Mouse (Mus musculus): ENCODE results near the gene Cgas. TPM values are rescaled to one million over a fixed set of nuclear protein-coding genes. Genes with fewer than 3 reads are reported as not detected.
A peak's percentile ranks its signal among the peaks of the same experiment; 100 is the strongest.

Cgas gene
- polyA plus RNA-seq, 1 experiment from 2014 or later = 2.5 TPM

GRCm38 (mm10) chr9:78428185-78428584 lies 14.9 kb downstream of the Cgas start:
- Histone ChIP-seq H3K27ac (replicated peaks) (no peak overlapping the region), H3K9me3 (replicated peaks) (no peaks in the 10 kb centered on the region), H3K27me3 (no peaks in the 10 kb centered on the region), H3K4me2 (replicated peaks) (no peak overlapping the region), H3K36me3 (no peaks in the 10 kb centered on the region), H3K9ac (no peak overlapping the region), H3K4me1 (no peaks in the 10 kb centered on the region), H3K4me3 (replicated peaks) (no peak overlapping the region)
- no peak for ATAC-seq (ENCODE audit: insufficient number of reproducible peaks, low FRiP score, low TSS enrichment, low read depth)
- WGBS = 69% methylated on average over 6 of the region's 6 CpGs

- H3K4me3 ChIP-seq (replicated peaks) = peak overlapping the region; percentile 36
- no peak overlapping the region for H3K27ac ChIP-seq (replicated peaks)
- H3K9me3 ChIP-seq (replicated peaks) = no peaks in the 10 kb centered on the region
- H3K27me3 ChIP-seq = no peaks in the 10 kb centered on the region
- 31% methylated on average over 27 of the region's 27 CpGs for whole genome bisulfite sequencing
- no peak overlapping the region for H3K9ac ChIP-seq
- no peaks in the 10 kb centered on the region for H3K4me1 ChIP-seq
- ATAC-seq (ENCODE audit: insufficient number of reproducible peaks, low FRiP score, low TSS enrichment, low read depth) = no peak
- no peaks in the 10 kb centered on the region for H3K36me3 ChIP-seq
- H3K4me2 ChIP-seq (replicated peaks) = peak overlapping the region; percentile 57
Observed at GRCm38 (mm10) chr9:78427362-78427781, 15.7 kb downstream of the Cgas start.

GRCm38 (mm10) chr9:78401596-78401995 lies 41.4 kb downstream of the Cgas start:
- ATAC-seq (ENCODE audit: insufficient number of reproducible peaks, low FRiP score, low TSS enrichment, low read depth) = no peak
- H3K4me3 ChIP-seq (replicated peaks) = no peak overlapping the region
- H3K4me1 ChIP-seq = no peaks in the 10 kb centered on the region
- no peak overlapping the region for H3K4me2 ChIP-seq (replicated peaks)
- WGBS = 84% methylated on average over 7 of the region's 7 CpGs
- peaks cover 19% of the 10 kb centered on the region for H3K27me3 ChIP-seq
- no peak overlapping the region for H3K27ac ChIP-seq (replicated peaks)
- no peak overlapping the region for H3K9ac ChIP-seq
- no peaks in the 10 kb centered on the region for H3K9me3 ChIP-seq (replicated peaks)
- H3K36me3 ChIP-seq = no peaks in the 10 kb centered on the region

- Histone ChIP-seq H3K9ac (no peak overlapping the region), H3K4me1 (peaks cover 8% of the 10 kb centered on the region), H3K36me3 (no peaks in the 10 kb centered on the region), H3K4me2 (replicated peaks) (no peak overlapping the region), H3K27me3 (peaks cover 29% of the 10 kb centered on the region), H3K4me3 (replicated peaks) (no peak overlapping the region), H3K9me3 (replicated peaks) (no peaks in the 10 kb centered on the region), H3K27ac (replicated peaks) (no peak overlapping the region)
- WGBS = 84% methylated on average over 5 of the region's 5 CpGs
- no peak for ATAC-seq (ENCODE audit: insufficient number of reproducible peaks, low FRiP score, low TSS enrichment, low read depth)
Observed at GRCm38 (mm10) chr9:78400570-78400969, 42.5 kb downstream of the Cgas start.

GRCm38 (mm10) chr9:78396517-78396916 lies 46.5 kb downstream of the Cgas start:
- 56% methylated on average over 9 of the region's 9 CpGs for WGBS
- no peak for ATAC-seq (ENCODE audit: insufficient number of reproducible peaks, low FRiP score, low TSS enrichment, low read depth)
- Histone ChIP-seq H3K9me3 (replicated peaks) (no peaks in the 10 kb centered on the region), H3K27ac (replicated peaks) (no peak overlapping the region), H3K9ac (no peak overlapping the region), H3K36me3 (no peaks in the 10 kb centered on the region), H3K27me3 (peaks cover 67% of the 10 kb centered on the region), H3K4me2 (replicated peaks) (peak overlapping the region; percentile 71; the same call in 1 of the 2 replicates), H3K4me3 (replicated peaks) (peak overlapping the region; percentile 41), H3K4me1 (peaks cover 10% of the 10 kb centered on the region)

GRCm38 (mm10) chr9:78395630-78396351 lies 47.2 kb downstream of the Cgas start, which contains the start of gene Ddx43:
TSS of gene Ddx43 (plus strand) at chr9:78395777.
- ATAC-seq (ENCODE audit: insufficient number of reproducible peaks, low FRiP score, low TSS enrichment, low read depth) = peak; percentile 79; the same call in 1 of the 2 replicates
- Histone ChIP-seq H3K9ac (no peak within 1 kb of the TSS), H3K9me3 (replicated peaks) (no peaks in the 10 kb centered on the region), H3K27me3 (peaks cover 70% of the 10 kb centered on the region), H3K27ac (replicated peaks) (no peak within 1 kb of the TSS), H3K4me1 (peaks cover 10% of the 10 kb centered on the region), H3K4me2 (replicated peaks) (peak within 1 kb of the TSS; percentile 71), H3K4me3 (replicated peaks) (peak within 1 kb of the TSS; percentile 41), H3K36me3 (no peaks in the 10 kb centered on the region)
- WGBS = 3% methylated on average over 91 of the region's 93 CpGs

GRCm38 (mm10) chr9:78395244-78395629 lies 47.8 kb downstream of the Cgas start:
- Histone ChIP-seq H3K27me3 (peaks cover 70% of the 10 kb centered on the region), H3K9me3 (replicated peaks) (no peaks in the 10 kb centered on the region), H3K36me3 (no peaks in the 10 kb centered on the region), H3K4me1 (peaks cover 10% of the 10 kb centered on the region), H3K4me2 (replicated peaks) (peak overlapping the region; percentile 71), H3K4me3 (replicated peaks) (peak overlapping the region; percentile 41), H3K27ac (replicated peaks) (no peak overlapping the region), H3K9ac (no peak overlapping the region)
- ATAC-seq (ENCODE audit: insufficient number of reproducible peaks, low FRiP score, low TSS enrichment, low read depth) = no peak
- 30% methylated on average over 11 of the region's 11 CpGs for WGBS

GRCm38 (mm10) chr9:78394602-78395001 lies 48.4 kb downstream of the Cgas start:
- WGBS = 69% methylated on average over 7 of the region's 7 CpGs
- no peak overlapping the region for H3K4me2 ChIP-seq (replicated peaks)
- H3K9me3 ChIP-seq (replicated peaks) = no peaks in the 10 kb centered on the region
- peaks cover 10% of the 10 kb centered on the region for H3K4me1 ChIP-seq
- ATAC-seq (ENCODE audit: insufficient number of reproducible peaks, low FRiP score, low TSS enrichment, low read depth) = no peak
- H3K27ac ChIP-seq (replicated peaks) = no peak overlapping the region
- H3K27me3 ChIP-seq = peaks cover 70% of the 10 kb centered on the region
- H3K4me3 ChIP-seq (replicated peaks) = no peak overlapping the region
- H3K9ac ChIP-seq = no peak overlapping the region
- no peaks in the 10 kb centered on the region for H3K36me3 ChIP-seq

- ATAC-seq (ENCODE audit: insufficient number of reproducible peaks, low FRiP score, low TSS enrichment, low read depth) = no peak
- H3K4me1 ChIP-seq = peaks cover 10% of the 10 kb centered on the region
- no peak overlapping the region for H3K4me2 ChIP-seq (replicated peaks)
- no peaks in the 10 kb centered on the region for H3K36me3 ChIP-seq
- no peak overlapping the region for H3K4me3 ChIP-seq (replicated peaks)
- no peak overlapping the region for H3K27ac ChIP-seq (replicated peaks)
- no peaks in the 10 kb centered on the region for H3K9me3 ChIP-seq (replicated peaks)
- peaks cover 65% of the 10 kb centered on the region for H3K27me3 ChIP-seq
- 85% methylated on average over 10 of the region's 10 CpGs for WGBS
- no peak overlapping the region for H3K9ac ChIP-seq
Observed at GRCm38 (mm10) chr9:78393741-78394140, 49.3 kb downstream of the Cgas start.

- Histone ChIP-seq H3K4me1 (no peaks in the 10 kb centered on the region), H3K9ac (no peak overlapping the region), H3K27me3 (peaks cover 35% of the 10 kb centered on the region), H3K36me3 (no peaks in the 10 kb centered on the region), H3K4me3 (replicated peaks) (no peak overlapping the region), H3K9me3 (replicated peaks) (no peaks in the 10 kb centered on the region), H3K4me2 (replicated peaks) (no peak overlapping the region), H3K27ac (replicated peaks) (no peak overlapping the region)
- 40% methylated on average over 5 of the region's 5 CpGs for WGBS
- no peak for ATAC-seq (ENCODE audit: insufficient number of reproducible peaks, low FRiP score, low TSS enrichment, low read depth)
Observed at GRCm38 (mm10) chr9:78389981-78390380, 53.1 kb downstream of the Cgas start.

GRCm38 (mm10) chr9:78386947-78387346 lies 56.1 kb downstream of the Cgas start:
- no peaks in the 10 kb centered on the region for H3K4me1 ChIP-seq
- H3K9ac ChIP-seq = no peak overlapping the region
- no peak overlapping the region for H3K27ac ChIP-seq (replicated peaks)
- no peak overlapping the region for H3K4me2 ChIP-seq (replicated peaks)
- H3K27me3 ChIP-seq = peaks cover 7% of the 10 kb centered on the region; the same call in 1 of the 2 replicates
- 88% methylated on average over 7 of the region's 7 CpGs for WGBS
- H3K9me3 ChIP-seq (replicated peaks) = no peaks in the 10 kb centered on the region
- H3K4me3 ChIP-seq (replicated peaks) = no peak overlapping the region
- no peak for ATAC-seq (ENCODE audit: insufficient number of reproducible peaks, low FRiP score, low TSS enrichment, low read depth)
- no peaks in the 10 kb centered on the region for H3K36me3 ChIP-seq

- ATAC-seq (ENCODE audit: insufficient number of reproducible peaks, low FRiP score, low TSS enrichment, low read depth) = no peak
Observed at GRCm38 (mm10) chr9:78385893-78386292, 57.1 kb downstream of the Cgas start.

More at GRCm38 (mm10) chr9:78385893-78386292, 57.1 kb downstream of the Cgas start:
- no peak overlapping the region for H3K9ac ChIP-seq
- no peaks in the 10 kb centered on the region for H3K27me3 ChIP-seq
- H3K4me1 ChIP-seq = no peaks in the 10 kb centered on the region
- no peak overlapping the region for H3K4me2 ChIP-seq (replicated peaks)
- WGBS = 36% methylated on average over 3 of the region's 3 CpGs
- H3K4me3 ChIP-seq (replicated peaks) = no peak overlapping the region
- H3K36me3 ChIP-seq = no peaks in the 10 kb centered on the region
- H3K27ac ChIP-seq (replicated peaks) = no peak overlapping the region
- no peaks in the 10 kb centered on the region for H3K9me3 ChIP-seq (replicated peaks)
